Mouse (Mus musculus): ENCODE data around the gene Hoxc11. TPM values are rescaled to one million over a fixed set of nuclear protein-coding genes. Genes with fewer than 3 reads are reported as not detected.
A peak's percentile ranks its signal among the peaks of the same experiment; 100 is the strongest.

Gene Hoxc11
- total and polyA plus RNA-seq, 3 experiments, result not detected

DNA sequence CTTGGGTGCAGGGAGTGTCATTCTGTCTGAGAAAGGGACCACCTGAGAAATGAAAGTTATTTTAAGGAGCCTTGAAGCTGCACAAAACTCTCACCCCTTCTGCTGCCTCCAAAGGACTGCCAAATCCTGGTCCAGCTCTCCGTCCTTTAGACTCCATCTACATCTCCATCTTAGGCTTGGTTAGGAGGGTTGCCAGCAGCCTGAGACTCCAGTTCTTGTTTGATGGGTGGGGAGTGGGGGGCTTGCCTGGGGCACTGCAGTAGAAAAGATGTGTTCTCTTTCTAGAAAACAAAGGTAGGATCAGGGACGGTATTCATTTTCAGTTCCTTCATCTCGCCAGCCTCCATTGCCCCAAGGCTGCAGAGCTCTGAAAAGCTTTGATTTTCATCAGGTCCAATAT lies 43.2 kb downstream of the Hoxc11 start:
- H3K36me3 ChIP-seq (ENCODE audit: control insufficient read depth in 1 of 2, insufficient read depth in 2 of 2, low read length in 2 of 2), result peaks cover 0 to 23% of the 10 kb centered on the region in 2 experiments; a peak in 2 of 4 replicates
- H3K27me3 ChIP-seq (ENCODE audit: control insufficient read depth in 1 of 2, insufficient read depth in 2 of 2, low read length in 2 of 2), result no peaks in the 10 kb centered on the region
- H3K4me1 ChIP-seq (ENCODE audit: control insufficient read depth in 1 of 2, insufficient read depth in 2 of 2, low read length in 2 of 2), result peaks cover 9 to 25% of the 10 kb centered on the region in 2 experiments
- peak; percentile 57 for DNase-seq (ENCODE audit: low read depth, low spot score)
- peak overlapping the region; percentile 99 for H3K27ac ChIP-seq (ENCODE audit: control insufficient read depth, low read depth, low read length)
- H3K9me3 ChIP-seq (replicated peaks; ENCODE audit: insufficient read depth, low read length), result no peaks in the 10 kb centered on the region
- H3K4me3 ChIP-seq (ENCODE audit: control insufficient read depth in 1 of 2, insufficient read depth in 1 of 2, low read depth in 2 of 2, low read length in 2 of 2), result peak overlapping the region; percentile 68
- TF ChIP-seq HCFC1 (IDR thresholded peaks at IDR 0.05; ENCODE audit: low read depth, low read length), result no peak
- no peak for TF ChIP-seq GATA1 (IDR thresholded peaks at IDR 0.05; ENCODE audit: low read depth, low read length)
- TF ChIP-seq MAX (IDR thresholded peaks at IDR 0.05; ENCODE audit: low read length), result no peak
- no peak for TF ChIP-seq BHLHE40 (IDR thresholded peaks at IDR 0.05; ENCODE audit: borderline replicate concordance, low read depth, low read length)
- TF ChIP-seq USF1 (IDR thresholded peaks at IDR 0.05; ENCODE audit: low read depth, low read length), result no peak
- no peak for TF ChIP-seq TAL1 (IDR thresholded peaks at IDR 0.05; ENCODE audit: low read length)
- no peak for TF ChIP-seq NRF1 (IDR thresholded peaks at IDR 0.05; ENCODE audit: insufficient read depth, low read depth, low read length, poor library complexity, severe bottlenecking)
- TF ChIP-seq UBTF (IDR thresholded peaks at IDR 0.05; ENCODE audit: borderline replicate concordance, insufficient read depth, low read depth, low read length), result no peak
- TF ChIP-seq MXI1 (IDR thresholded peaks at IDR 0.05; ENCODE audit: low read depth, low read length), result peak; percentile 11; the same call in 1 of the 2 replicates
- no peak for TF ChIP-seq POLR2AphosphoS2 (IDR thresholded peaks at IDR 0.05; ENCODE audit: low read length)
- TF ChIP-seq TBP (IDR thresholded peaks at IDR 0.05; ENCODE audit: low read depth, low read length), result no peak
- peak; percentile 43; the same call in 1 of the 2 replicates for TF ChIP-seq MAZ (IDR thresholded peaks at IDR 0.05; ENCODE audit: low read depth, low read length)
- TF ChIP-seq MEF2A (IDR thresholded peaks at IDR 0.05; ENCODE audit: extremely low read depth, insufficient replicate concordance, low read depth, low read length, poor library complexity, severe bottlenecking), result no peak
- no peak for TF ChIP-seq RAD21 (IDR thresholded peaks at IDR 0.05; ENCODE audit: low read depth, low read length)
- no peak for TF ChIP-seq NELFE (IDR thresholded peaks at IDR 0.05; ENCODE audit: low read depth, low read length)
- no peak for TF ChIP-seq MYB (IDR thresholded peaks at IDR 0.05; ENCODE audit: low read depth, low read length)
- no peak for TF ChIP-seq POLR2AphosphoS5 (IDR thresholded peaks at IDR 0.05; ENCODE audit: borderline replicate concordance, low read depth, low read length)
- peaks cover 24% of the 10 kb centered on the region for H3K79me2 ChIP-seq (ENCODE audit: control insufficient read depth, insufficient read depth, low read length, poor library complexity)
- H3K9ac ChIP-seq (ENCODE audit: control insufficient read depth, low read depth, low read length, poor library complexity, severe bottlenecking), result peak overlapping the region; percentile 98

DNA sequence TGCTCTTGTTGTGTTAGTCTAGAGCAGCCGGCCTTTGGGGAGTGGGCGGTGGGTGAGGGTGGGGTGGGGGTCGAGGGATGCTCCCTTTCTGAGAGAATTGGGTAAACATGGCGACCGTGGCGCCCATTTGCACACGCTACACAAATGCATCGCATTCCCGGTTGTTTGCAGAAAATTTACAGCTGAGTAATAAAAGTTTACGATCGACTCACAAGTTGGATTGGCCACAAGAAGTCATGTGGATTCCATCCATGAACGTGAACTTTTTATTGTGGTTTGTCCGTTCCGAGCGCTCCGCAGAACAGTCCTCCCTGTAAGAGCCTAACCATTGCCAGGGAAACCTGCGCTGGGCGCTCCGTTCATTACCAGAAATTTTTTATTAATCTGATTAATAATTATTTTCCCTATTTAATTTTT lies 43.7 kb downstream of the Hoxc11 start, which contains the start of gene Hoxc6:
Gene Hoxc6, plus strand, starts transcription at position 319 of the 417 bp plus-strand sequence.
- Histone ChIP-seq H3K27ac (ENCODE audit: control insufficient read depth, low read depth, low read length) (peak within 1 kb of the TSS; percentile 99), H3K4me1 (ENCODE audit: control insufficient read depth in 1 of 2, insufficient read depth in 2 of 2, low read length in 2 of 2) (peaks cover 11 to 30% of the 10 kb centered on the region in 2 experiments), H3K79me2 (ENCODE audit: control insufficient read depth, insufficient read depth, low read length, poor library complexity) (peaks cover 24% of the 10 kb centered on the region), H3K9ac (ENCODE audit: control insufficient read depth, low read depth, low read length, poor library complexity, severe bottlenecking) (peak within 1 kb of the TSS; percentile 98), H3K27me3 (ENCODE audit: control insufficient read depth in 1 of 2, insufficient read depth in 2 of 2, low read length in 2 of 2) (no peaks in the 10 kb centered on the region), H3K9me3 (replicated peaks; ENCODE audit: insufficient read depth, low read length) (no peaks in the 10 kb centered on the region), H3K4me3 (ENCODE audit: control insufficient read depth in 1 of 2, insufficient read depth in 1 of 2, low read depth in 2 of 2, low read length in 2 of 2) (peak within 1 kb of the TSS; percentile 68), H3K36me3 (ENCODE audit: control insufficient read depth in 1 of 2, insufficient read depth in 2 of 2, low read length in 2 of 2) (peaks cover 0 to 25% of the 10 kb centered on the region in 2 experiments; a peak in 2 of 4 replicates)
- DNase-seq (ENCODE audit: low read depth, low spot score), result peak; percentile 85
- TF ChIP-seq RAD21 (IDR thresholded peaks at IDR 0.05; ENCODE audit: low read depth, low read length), result no peak
- no peak; the same call in 1 of the 2 replicates for TF ChIP-seq CHD1 (IDR thresholded peaks at IDR 0.05; ENCODE audit: low read depth, low read length)
- TF ChIP-seq USF1 (IDR thresholded peaks at IDR 0.05; ENCODE audit: low read depth, low read length), result peak; percentile 75
- TF ChIP-seq CTCF (IDR thresholded peaks at IDR 0.05 in 2 of 3, conservative IDR thresholded peaks at IDR 0.05 in 1 of 3; ENCODE audit: control insufficient read depth in 1 of 3, insufficient read depth in 1 of 3, low read depth in 2 of 3, low read length in 3 of 3, poor library complexity in 1 of 3, severe bottlenecking in 1 of 3), result no peak
- TF ChIP-seq MAZ (IDR thresholded peaks at IDR 0.05; ENCODE audit: low read depth, low read length), result 0 out of 2 replicates have a peak, but pooled peaks have one; percentile 21
- TF ChIP-seq SIN3A (IDR thresholded peaks at IDR 0.05; ENCODE audit: low read length), result no peak; the same call in 1 of the 2 replicates
- TF ChIP-seq CHD2 (IDR thresholded peaks at IDR 0.05; ENCODE audit: low read length), result no peak
- no peak for TF ChIP-seq GATA1 (IDR thresholded peaks at IDR 0.05; ENCODE audit: low read depth, low read length)
- no peak for TF ChIP-seq NELFE (IDR thresholded peaks at IDR 0.05; ENCODE audit: low read depth, low read length)
- no peak for TF ChIP-seq POLR2AphosphoS2 (IDR thresholded peaks at IDR 0.05; ENCODE audit: low read length)
- TF ChIP-seq BHLHE40 (IDR thresholded peaks at IDR 0.05; ENCODE audit: borderline replicate concordance, low read depth, low read length), result no peak
- no peak for TF ChIP-seq MEF2A (IDR thresholded peaks at IDR 0.05; ENCODE audit: extremely low read depth, insufficient replicate concordance, low read depth, low read length, poor library complexity, severe bottlenecking)
- no peak for TF ChIP-seq NRF1 (IDR thresholded peaks at IDR 0.05; ENCODE audit: insufficient read depth, low read depth, low read length, poor library complexity, severe bottlenecking)
- TF ChIP-seq TBP (IDR thresholded peaks at IDR 0.05; ENCODE audit: low read depth, low read length), result peak; percentile 81
- TF ChIP-seq UBTF (IDR thresholded peaks at IDR 0.05; ENCODE audit: borderline replicate concordance, insufficient read depth, low read depth, low read length), result peak; percentile 88; the same call in 1 of the 2 replicates
- TF ChIP-seq GABPA (IDR thresholded peaks at IDR 0.05; ENCODE audit: low read depth, low read length), result no peak
- TF ChIP-seq KAT2A (conservative IDR thresholded peaks at IDR 0.05; ENCODE audit: low read depth, low read length), result no peak
- no peak for TF ChIP-seq ZMIZ1 (IDR thresholded peaks at IDR 0.05; ENCODE audit: low read depth, low read length)
- no peak for TF ChIP-seq POLR2AphosphoS5 (IDR thresholded peaks at IDR 0.05; ENCODE audit: borderline replicate concordance, low read depth, low read length)
- peak; percentile 17; the same call in 1 of the 2 replicates for TF ChIP-seq MYC (IDR thresholded peaks at IDR 0.05; ENCODE audit: low read depth, low read length)
- TF ChIP-seq MAX (IDR thresholded peaks at IDR 0.05; ENCODE audit: low read length), result no peak
- TF ChIP-seq TCF12 (IDR thresholded peaks at IDR 0.05; ENCODE audit: low read depth, low read length), result no peak; the same call in 1 of the 2 replicates
- TF ChIP-seq SMC3 (IDR thresholded peaks at IDR 0.05; ENCODE audit: low read depth, low read length), result no peak
- TF ChIP-seq RCOR1 (IDR thresholded peaks at IDR 0.05; ENCODE audit: low read depth, low read length), result no peak
